Mouse (Mus musculus) intestine, embryonic 14.5 days (tissue): ENCODE data around the gene Plxdc1. TPM values are rescaled to one million over a fixed set of nuclear protein-coding genes. Genes with fewer than 3 reads are reported as not detected.
A peak's percentile ranks its signal among the peaks of the same experiment; 100 is the strongest.

Source experiments
- ATAC-seq: fragments of 200-750 bp; cut with Nextera tagmentation; replicated peaks from 2 replicates; pipeline ENCODE4 v1.8.0; 2017; ENCODE audit warnings: low read depth, moderate number of reproducible peaks, moderate TSS enrichment, moderate library complexity; ENCODE audit not compliant: low FRiP score, low TSS enrichment
- DNase-seq: peaks from one replicate; pipeline ENCODE4 v3.0.0-alpha.2; 2018; ENCODE audit warnings: low spot score
- H3K27ac ChIP-seq: fragments of 300-500 bp; sonication (generic); 2 replicates; pipeline ENCODE4 v1.5.1; 2014; ENCODE audit warnings: low read depth, mild to moderate bottlenecking, control low read depth
- H3K27me3 ChIP-seq: fragments of 300-500 bp; sonication (generic); replicated peaks from 2 replicates; pipeline ENCODE4 v1.6.1; 2014; ENCODE audit warnings: low read length, control low read depth; ENCODE audit not compliant: control insufficient read depth, insufficient read depth
- H3K36me3 ChIP-seq: fragments of 300-500 bp; sonication (generic); 2 replicates; pipeline ENCODE4 v1.6.1; 2014; ENCODE audit warnings: low read length, control low read depth; ENCODE audit not compliant: control insufficient read depth, insufficient read depth
- H3K4me1 ChIP-seq: fragments of 300-500 bp; sonication (generic); replicated peaks from 2 replicates; pipeline ENCODE4 v1.6.1; 2014; ENCODE audit warnings: low read length, control low read depth, mixed read lengths; ENCODE audit not compliant: control insufficient read depth, insufficient read depth
- H3K4me2 ChIP-seq: fragments of 300-500 bp; sonication (generic); 2 replicates; pipeline ENCODE4 v1.6.1; 2014; ENCODE audit warnings: low read length
- H3K4me3 ChIP-seq: fragments of 300-500 bp; sonication (generic); 2 replicates; pipeline ENCODE4 v1.5.1; 2014; ENCODE audit warnings: low read depth, low read length, control low read depth, mixed read lengths
- H3K9ac ChIP-seq: fragments of 300-500 bp; sonication (generic); 2 replicates; pipeline ENCODE4 v1.6.1; 2014; ENCODE audit warnings: mild to moderate bottlenecking, low read length
- H3K9me3 ChIP-seq: fragments of 300-500 bp; sonication (generic); 2 replicates; pipeline ENCODE4 v1.6.1; 2016; ENCODE audit warnings: low read length, control low read depth; ENCODE audit not compliant: control insufficient read depth
- WGBS: fragments of 180-500 bp; shearing (Covaris S2); extraction: QIAGEN DNeasy Blood & Tissue Kit; methylation state at CpG from one replicate; pipeline ENCODE4 v1.1.7; 2014; 5-methylcytosine and 5-hydroxymethylcytosine counted together
- polyA plus RNA-seq: library from polyadenylated mRNA; unstranded; fragments of >200 nt; fragmentation: Nextera tagmentation; extraction: Ambion mirVana; gene quantifications from 2 replicates; pipeline ENCODE4 v1.2.1, GENCODE M21; 2014

Gene Plxdc1
- polyA plus RNA-seq, 1 experiment from 2014 or later: 0.30 TPM

- no peak for ATAC-seq
- Histone ChIP-seq H3K9me3 (no peaks in the 10 kb centered on the region), H3K9ac (no peak overlapping the region), H3K27ac (no peak overlapping the region), H3K36me3 (no peaks in the 10 kb centered on the region), H3K27me3 (no peaks in the 10 kb centered on the region), H3K4me3 (no peak overlapping the region), H3K4me1 (no peaks in the 10 kb centered on the region), H3K4me2 (no peak overlapping the region)
- no peak for DNase-seq
- 52% methylated on average over 2 of the region's 2 CpGs for WGBS
Observed at GRCm38 (mm10) chr11:97937469-97938105, 48.7 kb downstream of the Plxdc1 start.

GRCm38 (mm10) chr11:97936758-97937157 lies 49.5 kb downstream of the Plxdc1 start:
- H3K4me1 ChIP-seq: no peaks in the 10 kb centered on the region
- ATAC-seq: no peak
- peak; percentile 64 for DNase-seq
- H3K27ac ChIP-seq: no peak overlapping the region
- no peak overlapping the region for H3K9ac ChIP-seq
- H3K4me2 ChIP-seq: no peak overlapping the region
- no peaks in the 10 kb centered on the region for H3K27me3 ChIP-seq
- H3K9me3 ChIP-seq: no peaks in the 10 kb centered on the region
- WGBS: 39% methylated on average over 3 of the region's 3 CpGs
- no peaks in the 10 kb centered on the region for H3K36me3 ChIP-seq
- no peak overlapping the region for H3K4me3 ChIP-seq

GRCm38 (mm10) chr11:97935913-97936575 lies 50.2 kb downstream of the Plxdc1 start:
- no peak for DNase-seq
- Histone ChIP-seq H3K4me3 (no peak overlapping the region), H3K4me2 (no peak overlapping the region), H3K27me3 (no peaks in the 10 kb centered on the region), H3K4me1 (no peaks in the 10 kb centered on the region), H3K27ac (no peak overlapping the region), H3K9ac (no peak overlapping the region), H3K36me3 (no peaks in the 10 kb centered on the region), H3K9me3 (no peaks in the 10 kb centered on the region)
- WGBS: 59% methylated on average over 4 of the region's 4 CpGs
- no peak for ATAC-seq

GRCm38 (mm10) chr11:97933553-97933952 lies 52.7 kb downstream of the Plxdc1 start:
- no peaks in the 10 kb centered on the region for H3K27me3 ChIP-seq
- H3K9me3 ChIP-seq: no peaks in the 10 kb centered on the region
- H3K4me1 ChIP-seq: no peaks in the 10 kb centered on the region
- ATAC-seq (no peak), DNase-seq (no peak)
- no peak overlapping the region for H3K4me3 ChIP-seq
- H3K36me3 ChIP-seq: no peaks in the 10 kb centered on the region
- H3K27ac ChIP-seq: no peak overlapping the region
- no peak overlapping the region for H3K9ac ChIP-seq
- WGBS: 81% methylated on average over 1 of the region's 1 CpGs
- no peak overlapping the region for H3K4me2 ChIP-seq

- WGBS: 74% methylated on average over 4 of the region's 4 CpGs
- DNase-seq (no peak), ATAC-seq (no peak)
- Histone ChIP-seq H3K4me3 (no peak overlapping the region), H3K36me3 (no peaks in the 10 kb centered on the region), H3K27ac (no peak overlapping the region), H3K9ac (no peak overlapping the region), H3K4me1 (no peaks in the 10 kb centered on the region), H3K4me2 (no peak overlapping the region), H3K9me3 (no peaks in the 10 kb centered on the region), H3K27me3 (no peaks in the 10 kb centered on the region)
Observed at GRCm38 (mm10) chr11:97928905-97929304, 57.3 kb downstream of the Plxdc1 start.

- ATAC-seq (no peak), DNase-seq (no peak)
- no peaks in the 10 kb centered on the region for H3K27me3 ChIP-seq
- WGBS: 86% methylated on average over 10 of the region's 10 CpGs
- no peak overlapping the region for H3K4me3 ChIP-seq
- no peak overlapping the region for H3K4me2 ChIP-seq
- no peak overlapping the region for H3K27ac ChIP-seq
- H3K36me3 ChIP-seq: no peaks in the 10 kb centered on the region
- no peak overlapping the region for H3K9ac ChIP-seq
- H3K4me1 ChIP-seq: no peaks in the 10 kb centered on the region
- no peaks in the 10 kb centered on the region for H3K9me3 ChIP-seq
Observed at GRCm38 (mm10) chr11:97924217-97924616, 62.0 kb downstream of the Plxdc1 start.

- H3K4me3 ChIP-seq: no peak overlapping the region
- DNase-seq: no peak
- H3K4me2 ChIP-seq: no peak overlapping the region
- no peak overlapping the region for H3K27ac ChIP-seq
- no peaks in the 10 kb centered on the region for H3K9me3 ChIP-seq
- H3K27me3 ChIP-seq: no peaks in the 10 kb centered on the region
- WGBS: 78% methylated on average over 9 of the region's 9 CpGs
- H3K4me1 ChIP-seq: no peaks in the 10 kb centered on the region
- ATAC-seq: no peak
- no peaks in the 10 kb centered on the region for H3K36me3 ChIP-seq
- no peak overlapping the region for H3K9ac ChIP-seq
Observed at GRCm38 (mm10) chr11:97923639-97924038, 62.6 kb downstream of the Plxdc1 start.

GRCm38 (mm10) chr11:97915974-97916503 lies 70.2 kb downstream of the Plxdc1 start:
- no peaks in the 10 kb centered on the region for H3K36me3 ChIP-seq
- no peak overlapping the region for H3K9ac ChIP-seq
- H3K27ac ChIP-seq: no peak overlapping the region
- no peaks in the 10 kb centered on the region for H3K27me3 ChIP-seq
- ATAC-seq (no peak), DNase-seq (no peak)
- no peaks in the 10 kb centered on the region for H3K9me3 ChIP-seq
- H3K4me3 ChIP-seq: no peak overlapping the region
- 86% methylated on average over 6 of the region's 6 CpGs for WGBS
- H3K4me1 ChIP-seq: no peaks in the 10 kb centered on the region
- H3K4me2 ChIP-seq: no peak overlapping the region

- H3K27me3 ChIP-seq: no peaks in the 10 kb centered on the region
- no peaks in the 10 kb centered on the region for H3K9me3 ChIP-seq
- H3K36me3 ChIP-seq: no peaks in the 10 kb centered on the region
- H3K4me3 ChIP-seq: no peak overlapping the region
- H3K9ac ChIP-seq: no peak overlapping the region
- no peaks in the 10 kb centered on the region for H3K4me1 ChIP-seq
- WGBS: 91% methylated on average over 2 of the region's 2 CpGs
- H3K27ac ChIP-seq: no peak overlapping the region
- no peak overlapping the region for H3K4me2 ChIP-seq
- ATAC-seq (no peak), DNase-seq (no peak)
Observed at GRCm38 (mm10) chr11:97915471-97915870, 70.8 kb downstream of the Plxdc1 start.
